Mouse (Mus musculus): ENCODE data around the gene Abcd4. TPM values are rescaled to one million over a fixed set of nuclear protein-coding genes. Genes with fewer than 3 reads are reported as not detected.

Gene Abcd4
- total RNA-seq, 2 experiments from 2014 or later, result 5.8 to 7.4 TPM

DNA sequence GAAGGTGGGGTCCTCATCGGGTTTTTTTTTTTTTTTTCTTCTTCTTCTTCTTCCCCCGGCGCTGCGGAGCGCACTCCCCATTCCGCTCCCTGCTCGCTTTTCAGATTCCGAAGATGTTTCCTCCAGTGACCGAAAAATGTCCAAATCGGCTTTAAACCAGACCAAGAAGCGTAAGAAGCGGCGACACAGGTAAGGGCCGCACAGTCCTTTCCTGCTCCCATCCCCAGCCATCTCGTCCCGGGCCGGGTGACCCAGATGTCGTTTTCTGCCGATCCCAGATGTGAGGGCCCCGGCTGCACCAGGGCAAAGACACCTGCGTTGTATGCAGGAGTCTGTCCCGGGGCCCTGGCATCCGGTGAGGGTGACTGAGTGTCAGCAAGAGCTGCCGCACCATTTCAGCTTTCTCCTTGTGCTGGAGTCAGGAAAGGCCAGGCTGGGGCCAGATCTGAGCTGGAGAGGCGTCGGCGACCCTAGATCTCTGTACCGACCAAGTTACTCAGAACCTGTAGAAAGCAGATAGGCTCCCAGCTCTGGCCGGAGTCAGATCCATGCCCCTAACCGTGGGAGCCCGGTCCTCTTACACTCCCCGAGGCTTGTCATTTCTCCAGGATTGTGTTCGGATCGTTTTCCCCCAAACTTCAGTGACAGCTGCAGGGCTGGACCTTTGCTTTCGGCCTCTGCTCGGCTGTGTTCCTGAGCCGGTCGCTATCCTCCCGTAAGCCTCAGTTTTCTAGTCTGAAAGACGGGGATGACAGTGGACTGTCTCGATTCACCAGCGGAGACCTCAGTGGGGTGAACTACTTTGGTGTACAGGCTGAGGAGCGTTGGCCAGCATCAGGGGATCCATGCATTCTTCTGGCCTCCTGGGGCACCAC is 45.5 kb downstream of the Abcd4 start:
- peak in 1 of 2 experiments; percentile 23 for DNase-seq

DNA sequence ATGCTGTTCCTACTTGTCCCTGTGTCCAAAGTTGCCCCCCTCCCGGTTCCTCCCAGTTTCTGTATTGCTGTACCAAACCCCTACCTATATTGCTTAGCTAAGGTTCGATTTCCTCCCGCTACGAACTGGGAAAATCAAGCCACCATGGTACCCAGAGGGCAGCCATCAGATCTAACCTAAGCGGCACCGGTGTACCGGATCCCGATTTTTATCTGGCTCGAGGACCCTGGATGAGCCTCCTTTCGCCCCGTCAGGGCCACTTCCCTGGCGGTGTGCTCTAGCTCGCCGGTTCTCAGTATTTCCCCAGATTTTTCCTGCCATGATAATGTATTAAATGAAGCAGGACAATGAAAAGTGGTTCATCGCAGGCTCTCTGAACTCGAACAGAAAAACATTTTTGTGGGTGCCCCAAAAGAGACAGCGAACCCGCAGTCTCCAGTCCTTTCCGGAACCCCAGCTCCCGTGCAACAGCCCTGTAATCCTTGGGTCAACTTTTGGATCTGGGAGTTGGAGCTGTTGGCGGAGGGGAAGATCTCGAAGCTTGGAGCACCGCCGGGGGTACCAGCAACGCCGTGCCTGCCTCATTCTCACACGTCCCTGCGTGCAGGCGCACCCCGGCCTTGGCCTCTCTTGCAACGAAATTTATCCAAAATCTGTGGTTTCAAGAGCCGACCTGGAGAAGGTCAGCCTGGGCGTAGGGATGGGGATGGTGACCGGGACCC is 46.4 kb downstream of the Abcd4 start:
- peak in 1 of 2 experiments; percentile 9 for DNase-seq

DNA sequence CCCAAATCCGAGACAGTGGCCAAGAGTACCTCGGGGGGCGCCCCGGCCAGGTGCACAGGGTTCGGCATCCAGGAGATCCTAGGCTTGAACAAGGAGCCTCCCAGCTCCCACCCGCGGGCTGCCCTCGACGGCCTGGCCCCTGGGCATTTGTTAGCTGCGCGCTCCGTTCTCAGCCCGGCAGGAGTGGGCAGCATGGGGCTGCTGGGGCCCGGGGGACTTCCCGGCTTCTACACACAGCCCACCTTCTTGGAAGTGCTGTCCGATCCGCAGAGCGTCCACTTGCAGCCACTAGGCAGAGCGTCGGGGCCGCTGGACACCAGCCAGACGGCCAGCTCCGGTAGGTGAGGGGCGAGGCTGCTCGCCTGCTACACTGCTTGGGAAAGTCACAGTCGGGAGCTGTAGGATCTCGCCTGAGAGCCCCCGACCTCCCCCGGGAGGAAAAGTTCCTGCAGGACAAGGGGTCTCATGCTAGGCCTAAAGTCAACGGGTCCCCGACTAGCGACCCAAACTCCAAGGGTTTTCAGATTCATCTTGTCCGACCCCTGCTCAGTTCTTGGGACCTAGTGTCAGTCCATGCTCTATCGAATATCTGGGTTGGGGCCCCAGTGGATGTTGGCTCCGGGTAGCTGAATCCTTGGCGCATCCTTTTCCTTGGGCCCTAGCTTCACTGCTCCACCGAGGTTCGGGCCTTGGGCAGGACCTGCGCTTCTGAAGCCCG is 47.1 kb downstream of the Abcd4 start:
- DNase-seq, result no peak

DNA sequence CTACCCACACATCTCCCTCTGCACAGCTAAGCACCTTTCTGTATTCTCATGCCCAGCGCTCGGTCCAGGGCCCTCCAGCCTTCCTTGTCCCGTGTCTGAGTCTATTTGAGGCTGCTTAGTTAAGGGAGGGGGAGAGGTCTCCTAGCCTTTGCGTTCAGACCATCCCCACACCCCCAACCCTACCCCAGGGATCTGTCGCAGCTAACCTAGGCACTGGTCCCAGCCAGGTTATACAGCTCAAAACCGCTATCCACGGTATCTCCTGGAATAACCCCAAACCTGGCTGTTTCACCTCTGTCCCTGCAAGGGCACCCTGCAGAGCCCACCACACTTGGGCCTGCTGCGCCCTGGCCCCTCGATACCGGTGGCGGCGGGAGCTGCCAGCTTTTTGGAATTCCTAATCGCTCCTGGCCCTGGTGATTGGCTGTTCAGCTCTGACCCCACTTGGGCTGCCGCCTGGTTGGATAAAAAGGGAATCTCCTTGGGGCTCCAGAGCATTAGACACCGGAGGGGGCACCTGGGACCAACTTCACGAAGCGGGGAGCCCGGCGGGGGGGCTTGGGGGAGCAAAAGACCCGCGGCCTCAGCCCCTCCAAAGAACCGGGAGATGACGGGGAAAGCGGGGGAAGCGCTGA is 47.8 kb downstream of the Abcd4 start, which contains the start of gene Vsx2:
Gene Vsx2 (plus strand): TSS at position 427 of the 635 bp plus-strand sequence.
- no peak for DNase-seq

DNA sequence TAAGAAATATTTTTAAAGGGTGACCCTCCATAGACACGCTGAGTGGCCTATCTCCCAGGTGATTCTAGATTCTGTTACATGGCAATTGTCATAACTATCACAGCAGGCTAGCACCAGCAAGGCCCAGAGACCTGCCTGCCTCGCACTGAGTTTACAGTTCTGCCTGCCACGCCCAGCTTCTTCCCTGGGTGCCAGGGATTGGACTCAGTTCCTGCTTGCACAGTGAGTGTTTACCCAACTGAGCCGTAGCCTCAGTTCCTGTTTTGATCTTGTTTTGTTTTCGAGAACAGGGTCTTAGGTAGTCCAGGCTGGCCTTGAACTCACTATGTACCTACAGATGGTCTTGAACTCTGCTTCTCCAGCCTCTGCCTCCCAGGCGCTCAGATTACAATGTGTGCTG is 49.6 kb downstream of the Abcd4 start:
- no peak for DNase-seq

DNA sequence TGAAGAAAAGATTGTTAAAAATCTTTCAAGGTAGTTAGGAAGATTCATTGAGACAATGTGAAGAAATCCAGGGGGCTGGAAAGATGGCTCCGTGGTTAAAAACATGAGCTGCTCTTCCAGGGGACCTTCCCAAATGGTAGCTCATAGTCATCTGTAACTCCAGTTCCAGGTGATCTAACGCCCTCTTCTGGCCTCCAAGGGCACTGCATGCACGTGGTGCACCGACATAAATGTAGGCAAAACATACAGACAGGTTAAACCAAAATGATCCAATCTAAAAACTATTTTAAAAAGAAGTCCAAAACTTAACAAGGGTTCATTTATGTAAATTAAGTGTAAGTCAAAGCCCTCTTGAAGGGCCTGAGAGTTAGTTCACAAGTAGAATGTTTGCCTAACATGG is 54.7 kb downstream of the Abcd4 start:
- DNase-seq, result no peak

DNA sequence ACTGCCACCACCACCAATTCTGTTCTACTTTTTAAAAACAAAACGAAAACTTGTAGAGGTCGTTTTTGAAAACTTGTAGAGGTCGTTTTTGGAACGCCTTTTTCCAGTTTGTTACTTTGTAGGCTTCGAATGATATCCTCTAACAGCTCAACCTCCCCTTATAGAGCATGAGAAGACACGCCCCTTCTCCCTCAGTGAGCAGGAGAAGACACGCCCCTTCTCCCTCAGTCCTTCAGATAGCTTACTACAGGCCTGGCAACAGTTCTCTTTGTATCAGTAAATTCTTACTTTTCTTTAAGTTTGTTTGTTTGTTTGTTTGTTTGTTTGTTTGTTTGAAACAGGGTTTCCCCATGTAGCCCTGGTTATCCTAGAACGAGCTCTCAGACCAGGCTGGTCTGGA is 62.0 kb downstream of the Abcd4 start:
- DNase-seq, result no peak

Other genes with a start within 250 kb of the Abcd4 start
- 10 to 100 TPM; 74.0 to 80.2 TPM for gene Entpd5, start 208.4 kb downstream of the Abcd4 start, total RNA-seq (2021)
- 1 to 10 TPM; 1.4 to 1.5 TPM for gene Bbof1, start 208.3 kb downstream of the Abcd4 start, total RNA-seq (2021)
- gene Rnf113a2, start 200.2 kb downstream of the Abcd4 start, total RNA-seq (2021), result 10 to 100 TPM in 1 of 2 experiments, 1 to 10 TPM in 1; 9.7 to 10.5 TPM
- 100 to 1,000 TPM; 223 to 267 TPM for gene Aldh6a1, start 166.4 kb downstream of the Abcd4 start, total RNA-seq (2021)
- gene Lin52, start 166.0 kb downstream of the Abcd4 start, total RNA-seq (2021), result 10 to 100 TPM in 1 of 2 experiments, 1 to 10 TPM in 1; 9.9 to 12.0 TPM
- not detected for gene Vsx2, start 47.7 kb downstream of the Abcd4 start, total RNA-seq (2021)
- gene Vrtn, start 23.6 kb upstream of the Abcd4 start, total RNA-seq (2021), result not detected
- gene Syndig1l, start 81.4 kb upstream of the Abcd4 start, total RNA-seq (2021), result under 1 TPM in 1 of 2 experiments, not detected in 1; 0.23 TPM
- gene Npc2, start 155.7 kb upstream of the Abcd4 start, total RNA-seq (2021), result 10 to 100 TPM; 29.6 to 35.3 TPM
- gene Isca2, start 155.8 kb upstream of the Abcd4 start, total RNA-seq (2021), result 10 to 100 TPM; 88.4 to 92.6 TPM